Mouse (Mus musculus): ENCODE data around the gene Gng13. TPM values are rescaled to one million over a fixed set of nuclear protein-coding genes. Genes with fewer than 3 reads are reported as not detected.

Gng13 gene
- polyA plus RNA-seq, 1 experiment from 2014 or later, result 5.6 TPM

DNA sequence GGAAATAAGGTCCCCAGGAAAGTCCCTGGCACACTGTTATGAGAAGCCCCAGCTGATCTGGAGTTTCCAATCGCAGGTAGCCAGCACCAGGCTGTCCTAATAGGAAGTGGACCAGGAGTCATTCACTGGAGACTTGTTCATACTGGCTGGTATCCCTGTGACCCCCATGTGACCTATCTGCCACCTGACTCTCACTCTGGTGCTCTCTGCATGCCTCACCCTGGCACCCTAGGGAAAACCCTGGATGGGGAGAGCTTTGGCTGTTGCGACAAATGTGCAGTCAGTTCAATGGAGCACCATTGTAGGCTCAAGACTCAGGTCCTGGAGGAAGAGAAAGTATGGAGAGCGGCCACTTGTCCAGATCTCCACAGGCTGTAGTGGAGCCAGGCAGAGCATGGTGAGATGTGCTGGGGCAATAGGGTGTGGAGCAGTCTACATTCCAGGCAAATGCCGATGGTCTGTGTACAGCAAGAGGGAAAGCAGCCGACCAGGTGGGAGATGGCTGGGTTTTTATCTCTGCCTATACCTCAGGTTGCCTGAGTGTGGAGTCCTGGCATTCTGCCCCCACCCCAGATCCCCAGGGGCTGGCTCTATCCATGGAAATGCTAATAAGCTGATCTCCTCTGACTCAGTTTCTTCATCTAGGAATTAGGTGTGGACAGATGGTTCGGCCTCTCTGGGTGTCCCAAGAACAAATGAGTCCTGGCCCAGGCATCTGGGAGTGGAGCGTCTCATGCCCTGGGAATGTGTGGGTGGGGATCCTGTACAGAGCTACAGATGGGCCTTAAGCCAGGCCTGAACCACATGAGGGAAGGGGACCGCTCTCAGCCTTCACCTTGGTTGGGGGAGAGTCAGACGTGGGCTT lies 39.6 kb downstream of the Gng13 start:
- 78% methylated on average over 9 of the region's 9 CpGs for WGBS
- no peak overlapping the region for H3K27ac ChIP-seq
- H3K4me1 ChIP-seq, result peaks cover 10% of the 10 kb centered on the region
- H3K9me3 ChIP-seq, result no peaks in the 10 kb centered on the region
- no peaks in the 10 kb centered on the region for H3K36me3 ChIP-seq
- no peak overlapping the region for H3K9ac ChIP-seq
- no peak overlapping the region for H3K4me3 ChIP-seq
- no peaks in the 10 kb centered on the region for H3K27me3 ChIP-seq
- H3K4me2 ChIP-seq (replicated peaks), result no peak overlapping the region
- ATAC-seq (ENCODE audit: insufficient number of reproducible peaks, insufficient read depth, low FRiP score, low TSS enrichment), result no peak

DNA sequence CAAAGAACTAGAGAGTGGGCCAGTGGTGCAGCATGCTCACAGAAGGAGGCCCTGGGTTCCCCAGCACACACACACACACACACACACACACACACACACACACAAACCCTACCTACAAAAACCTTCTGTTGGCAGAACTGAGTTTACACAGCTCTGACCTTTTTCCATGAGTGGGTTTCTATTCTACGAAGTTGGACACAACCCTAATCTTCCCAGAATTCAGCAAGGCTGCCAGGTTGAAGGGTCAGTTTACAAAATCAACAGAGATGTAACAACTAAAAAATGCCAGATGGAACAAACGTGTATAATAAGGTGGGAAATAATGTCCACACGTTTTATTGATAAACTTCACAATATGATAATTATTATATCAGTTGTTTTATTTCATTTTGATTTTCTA lies 40.7 kb downstream of the Gng13 start:
- Histone ChIP-seq H3K4me3 (no peak overlapping the region), H3K4me1 (peaks cover 6% of the 10 kb centered on the region), H3K9ac (no peak overlapping the region), H3K9me3 (no peaks in the 10 kb centered on the region), H3K27ac (no peak overlapping the region), H3K4me2 (replicated peaks) (no peak overlapping the region), H3K27me3 (no peaks in the 10 kb centered on the region), H3K36me3 (no peaks in the 10 kb centered on the region)
- 55% methylated on average over 3 of the region's 3 CpGs for WGBS
- ATAC-seq (ENCODE audit: insufficient number of reproducible peaks, insufficient read depth, low FRiP score, low TSS enrichment), result no peak

DNA sequence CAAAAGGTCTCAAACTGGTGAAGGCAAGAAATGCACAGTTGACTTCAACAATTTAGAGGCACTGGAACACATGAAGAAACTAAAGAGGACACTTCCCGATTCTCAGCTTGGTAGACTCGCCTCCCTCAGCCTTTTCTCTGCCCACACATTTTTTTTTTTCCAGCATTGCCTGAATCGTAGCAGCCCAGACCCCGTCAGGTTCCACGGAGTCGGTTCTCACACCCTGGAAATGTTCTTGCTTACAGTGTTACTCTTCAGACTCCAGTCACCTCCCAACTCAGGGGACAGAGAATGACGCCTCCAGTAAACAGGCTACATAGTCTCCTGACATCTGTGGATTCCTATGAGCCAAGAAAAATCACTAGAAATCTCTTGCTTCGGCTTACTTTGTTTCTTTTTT lies 43.2 kb downstream of the Gng13 start:
- H3K9me3 ChIP-seq, result no peaks in the 10 kb centered on the region
- H3K4me1 ChIP-seq, result peaks cover 6% of the 10 kb centered on the region
- no peak overlapping the region for H3K27ac ChIP-seq
- no peaks in the 10 kb centered on the region for H3K27me3 ChIP-seq
- no peak overlapping the region for H3K9ac ChIP-seq
- no peak for ATAC-seq (ENCODE audit: insufficient number of reproducible peaks, insufficient read depth, low FRiP score, low TSS enrichment)
- H3K4me3 ChIP-seq, result no peak overlapping the region
- no peaks in the 10 kb centered on the region for H3K36me3 ChIP-seq
- H3K4me2 ChIP-seq (replicated peaks), result no peak overlapping the region
- WGBS, result 84% methylated on average over 8 of the region's 8 CpGs

DNA sequence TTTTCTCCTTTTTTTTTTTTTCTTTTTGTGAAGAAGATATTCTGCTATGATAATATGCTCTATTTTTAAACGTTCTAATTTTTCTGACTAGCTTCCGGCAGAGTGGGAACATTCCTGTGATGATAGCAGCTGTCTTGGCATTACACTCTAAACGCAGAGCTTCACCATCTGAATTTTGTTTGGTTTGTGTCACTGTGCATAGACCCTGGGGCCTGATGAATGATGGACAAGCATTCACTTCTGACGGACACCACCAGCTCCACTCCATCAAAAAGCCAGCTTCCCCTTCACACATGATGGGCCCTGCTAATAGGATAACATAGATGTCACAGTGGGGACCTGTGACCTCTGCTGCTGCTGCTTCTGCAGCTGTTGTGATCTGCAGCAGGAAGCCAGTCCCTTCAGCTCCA lies 44.6 kb downstream of the Gng13 start:
- H3K9me3 ChIP-seq, result no peaks in the 10 kb centered on the region
- no peak overlapping the region for H3K9ac ChIP-seq
- peaks cover 8% of the 10 kb centered on the region; the same call in 1 of the 2 replicates for H3K27me3 ChIP-seq
- H3K36me3 ChIP-seq, result no peaks in the 10 kb centered on the region
- no peak overlapping the region for H3K4me3 ChIP-seq
- WGBS, result 44% methylated on average over 4 of the region's 4 CpGs
- H3K4me2 ChIP-seq (replicated peaks), result no peak overlapping the region
- ATAC-seq (ENCODE audit: insufficient number of reproducible peaks, insufficient read depth, low FRiP score, low TSS enrichment), result no peak
- no peak overlapping the region for H3K27ac ChIP-seq
- no peaks in the 10 kb centered on the region for H3K4me1 ChIP-seq

DNA sequence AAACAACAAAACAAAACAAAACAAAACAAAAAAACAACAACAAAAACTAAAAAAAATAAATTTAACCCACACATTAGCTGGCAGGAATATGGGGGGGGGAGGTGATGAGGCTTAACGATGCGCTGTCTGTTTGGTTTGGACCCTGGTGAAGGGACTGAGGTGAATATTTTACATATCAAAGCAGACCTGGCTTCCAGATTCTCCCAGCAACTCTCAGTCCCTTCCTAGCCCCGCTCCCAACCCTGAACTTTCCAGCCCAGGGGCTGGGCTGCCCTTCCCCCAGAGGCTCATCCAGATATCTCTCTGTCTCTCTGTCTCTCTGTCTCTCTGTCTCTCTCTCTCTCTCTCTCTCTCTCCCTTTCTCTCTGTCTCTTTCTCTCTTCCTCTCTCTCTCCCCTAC lies 45.6 kb downstream of the Gng13 start:
- no peaks in the 10 kb centered on the region for H3K9me3 ChIP-seq
- no peak for ATAC-seq (ENCODE audit: insufficient number of reproducible peaks, insufficient read depth, low FRiP score, low TSS enrichment)
- H3K4me2 ChIP-seq (replicated peaks), result no peak overlapping the region
- no peak overlapping the region for H3K9ac ChIP-seq
- H3K36me3 ChIP-seq, result no peaks in the 10 kb centered on the region
- no peak overlapping the region for H3K27ac ChIP-seq
- no peaks in the 10 kb centered on the region for H3K4me1 ChIP-seq
- WGBS, result 32% methylated on average over 3 of the region's 3 CpGs
- H3K4me3 ChIP-seq, result no peak overlapping the region
- H3K27me3 ChIP-seq, result peaks cover 10% of the 10 kb centered on the region; the same call in 1 of the 2 replicates

DNA sequence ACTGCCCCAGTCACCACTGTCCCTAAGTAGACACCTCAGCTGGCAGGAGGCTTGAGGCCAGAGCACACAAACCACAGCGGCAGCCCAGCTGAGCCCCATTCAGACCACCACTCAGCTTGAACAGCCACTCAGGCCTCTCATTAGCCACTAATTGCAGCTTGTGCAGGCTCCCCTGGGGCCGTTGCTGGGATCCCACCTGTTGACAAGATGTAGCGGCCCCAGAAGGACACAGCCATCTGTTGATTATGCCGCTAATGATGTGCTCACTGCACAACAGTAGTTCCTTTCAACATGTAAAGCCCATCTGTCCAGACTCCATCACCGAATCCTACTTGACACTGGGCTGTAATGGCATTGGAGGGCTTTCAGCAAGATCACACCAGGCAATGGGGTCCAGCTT lies 48.9 kb downstream of the Gng13 start:
- Histone ChIP-seq H3K36me3 (no peaks in the 10 kb centered on the region), H3K4me2 (replicated peaks) (no peak overlapping the region), H3K27ac (no peak overlapping the region), H3K4me1 (no peaks in the 10 kb centered on the region), H3K4me3 (no peak overlapping the region), H3K9ac (no peak overlapping the region), H3K27me3 (peaks cover 10% of the 10 kb centered on the region; the same call in 1 of the 2 replicates), H3K9me3 (no peaks in the 10 kb centered on the region)
- no peak; the same call in 1 of the 2 replicates for ATAC-seq (ENCODE audit: insufficient number of reproducible peaks, insufficient read depth, low FRiP score, low TSS enrichment)
- WGBS, result 34% methylated on average over 5 of the region's 5 CpGs

Small RNAs within 50 kb of the gene (microRNA-seq; reads per million reads assigned to microRNA genes)
- not detected for gene Gm25083

Other genes with a start within 250 kb of the Gng13 start
- 0.47 and 0.55 TPM in 2 replicates for gene Sstr5, start 219.9 kb upstream of the Gng13 start, polyA plus RNA-seq (2016; fragmentation: Nextera tagmentation; extraction: Ambion mirVana)
- gene Sox8, start 146.5 kb upstream of the Gng13 start, polyA plus RNA-seq (2016; fragmentation: Nextera tagmentation; extraction: Ambion mirVana), result 11.8 and 13.2 TPM in 2 replicates
- gene Lmf1, start 138.1 kb upstream of the Gng13 start, polyA plus RNA-seq (2016; fragmentation: Nextera tagmentation; extraction: Ambion mirVana), result 29.4 and 31.4 TPM in 2 replicates
- gene Chtf18, start 10.2 kb downstream of the Gng13 start, polyA plus RNA-seq (2016; fragmentation: Nextera tagmentation; extraction: Ambion mirVana), result 43.5 and 45.9 TPM in 2 replicates
- gene Rpusd1, start 10.5 kb downstream of the Gng13 start, polyA plus RNA-seq (2016; fragmentation: Nextera tagmentation; extraction: Ambion mirVana), result 27.0 and 29.1 TPM in 2 replicates
- gene Mslnl, start 18.9 kb downstream of the Gng13 start, polyA plus RNA-seq (2016; fragmentation: Nextera tagmentation; extraction: Ambion mirVana), result 0.35 and 0.41 TPM in 2 replicates
- gene Msln, start 37.2 kb downstream of the Gng13 start, polyA plus RNA-seq (2016; fragmentation: Nextera tagmentation; extraction: Ambion mirVana), result 0.37 and 0.38 TPM in 2 replicates
- gene Narfl, start 56.6 kb downstream of the Gng13 start, polyA plus RNA-seq (2016; fragmentation: Nextera tagmentation; extraction: Ambion mirVana), result 23.9 and 25.6 TPM in 2 replicates
- gene Haghl, start 68.5 kb downstream of the Gng13 start, polyA plus RNA-seq (2016; fragmentation: Nextera tagmentation; extraction: Ambion mirVana), result 93.0 and 95.4 TPM in 2 replicates
- 0.18 and 0.29 TPM in 2 replicates for gene Ccdc78, start 69.4 kb downstream of the Gng13 start, polyA plus RNA-seq (2016; fragmentation: Nextera tagmentation; extraction: Ambion mirVana)
- gene Fam173a, start 75.7 kb downstream of the Gng13 start, polyA plus RNA-seq (2016; fragmentation: Nextera tagmentation; extraction: Ambion mirVana), result 72.0 and 77.0 TPM in 2 replicates
- gene AC134908.4, start 78.5 kb downstream of the Gng13 start, polyA plus RNA-seq (2016; fragmentation: Nextera tagmentation; extraction: Ambion mirVana), result not detected in 2 replicates
- 58.7 and 65.9 TPM in 2 replicates for gene Metrn, start 80.0 kb downstream of the Gng13 start, polyA plus RNA-seq (2016; fragmentation: Nextera tagmentation; extraction: Ambion mirVana)
- 5.9 and 6.7 TPM in 2 replicates for gene Fbxl16, start 91.9 kb downstream of the Gng13 start, polyA plus RNA-seq (2016; fragmentation: Nextera tagmentation; extraction: Ambion mirVana)
- 26.0 and 29.6 TPM in 2 replicates for gene Wdr24, start 106.5 kb downstream of the Gng13 start, polyA plus RNA-seq (2016; fragmentation: Nextera tagmentation; extraction: Ambion mirVana)
- gene Jmjd8, start 111.7 kb downstream of the Gng13 start, polyA plus RNA-seq (2016; fragmentation: Nextera tagmentation; extraction: Ambion mirVana), result 53.9 and 57.0 TPM in 2 replicates
- gene Stub1, start 116.2 kb downstream of the Gng13 start, polyA plus RNA-seq (2016; fragmentation: Nextera tagmentation; extraction: Ambion mirVana), result 334 and 338 TPM in 2 replicates
- 1.2 and 1.6 TPM in 2 replicates for gene Rhbdl1, start 120.1 kb downstream of the Gng13 start, polyA plus RNA-seq (2016; fragmentation: Nextera tagmentation; extraction: Ambion mirVana)
- gene Gm20683, start 124.6 kb downstream of the Gng13 start, polyA plus RNA-seq (2016; fragmentation: Nextera tagmentation; extraction: Ambion mirVana), result 1.5 and 2.4 TPM in 2 replicates
- gene Rhot2, start 127.7 kb downstream of the Gng13 start, polyA plus RNA-seq (2016; fragmentation: Nextera tagmentation; extraction: Ambion mirVana), result 23.0 and 26.9 TPM in 2 replicates
- 36.3 and 42.0 TPM in 2 replicates for gene Wdr90, start 144.3 kb downstream of the Gng13 start, polyA plus RNA-seq (2016; fragmentation: Nextera tagmentation; extraction: Ambion mirVana)
- gene Mcrip2, start 151.6 kb downstream of the Gng13 start, polyA plus RNA-seq (2016; fragmentation: Nextera tagmentation; extraction: Ambion mirVana), result 9.0 and 10.1 TPM in 2 replicates
- gene Mettl26, start 157.9 kb downstream of the Gng13 start, polyA plus RNA-seq (2016; fragmentation: Nextera tagmentation; extraction: Ambion mirVana), result 56.8 and 57.0 TPM in 2 replicates
- gene Wfikkn1, start 163.7 kb downstream of the Gng13 start, polyA plus RNA-seq (2016; fragmentation: Nextera tagmentation; extraction: Ambion mirVana), result 0.45 and 0.62 TPM in 2 replicates
- 37.4 and 40.9 TPM in 2 replicates for gene Rab40c, start 202.6 kb downstream of the Gng13 start, polyA plus RNA-seq (2016; fragmentation: Nextera tagmentation; extraction: Ambion mirVana)
- 49.9 and 51.7 TPM in 2 replicates for gene Pigq, start 227.8 kb downstream of the Gng13 start, polyA plus RNA-seq (2016; fragmentation: Nextera tagmentation; extraction: Ambion mirVana)
- gene Nhlrc4, start 227.8 kb downstream of the Gng13 start, polyA plus RNA-seq (2016; fragmentation: Nextera tagmentation; extraction: Ambion mirVana), result 0.14 and 0.69 TPM in 2 replicates
- gene A930017K11Rik, start 235.4 kb downstream of the Gng13 start, polyA plus RNA-seq (2016; fragmentation: Nextera tagmentation; extraction: Ambion mirVana), result 0.14 and 0.20 TPM in 2 replicates

Data from embryonic facial prominence, embryonic 12.5 days (tissue).